Mouse (Mus musculus) midbrain, embryonic 16.5 days (tissue): ENCODE measurements around the gene Pold4. TPM values are rescaled to one million over a fixed set of nuclear protein-coding genes. Genes with fewer than 3 reads are reported as not detected.

ENCODE experiments used
- ATAC-seq: fragments of 200-750 bp; cut with Nextera tagmentation; 2 replicates; pipeline ENCODE4 v1.8.0; 2017; ENCODE audit warnings: moderate TSS enrichment
- H3K27ac ChIP-seq: fragments of 300-500 bp; sonication (generic); 2 replicates; pipeline ENCODE4 v1.5.1; 2014; ENCODE audit warnings: mild to moderate bottlenecking, low read length, mixed read lengths
- H3K27me3 ChIP-seq: fragments of 300-500 bp; sonication (generic); 2 replicates; pipeline ENCODE4 v1.6.1; 2014; ENCODE audit warnings: low read depth, low read length, mixed read lengths; ENCODE audit not compliant: control insufficient read depth, insufficient read depth
- H3K36me3 ChIP-seq: fragments of 300-500 bp; sonication (generic); 2 replicates; pipeline ENCODE4 v1.6.1; 2014; ENCODE audit warnings: mild to moderate bottlenecking, low read length, moderate library complexity, mixed read lengths; ENCODE audit not compliant: control insufficient read depth, insufficient read depth
- H3K4me1 ChIP-seq: fragments of 300-500 bp; sonication (generic); 2 replicates; pipeline ENCODE4 v1.6.1; 2014; ENCODE audit warnings: mild to moderate bottlenecking, low read length, mixed read lengths; ENCODE audit not compliant: control insufficient read depth, insufficient read depth
- H3K4me2 ChIP-seq: fragments of 300-500 bp; sonication (generic); 2 replicates; pipeline ENCODE4 v1.6.1; 2014; ENCODE audit warnings: mild to moderate bottlenecking, low read length, mixed read lengths
- H3K4me3 ChIP-seq: fragments of 300-500 bp; sonication (generic); 2 replicates; pipeline ENCODE4 v1.5.1; 2014; ENCODE audit warnings: low read depth, mild to moderate bottlenecking, low read length, moderate library complexity, mixed read lengths
- H3K9ac ChIP-seq: fragments of 300-500 bp; sonication (generic); 2 replicates; pipeline ENCODE4 v1.6.1; 2014; ENCODE audit warnings: low read depth, low read length, mixed read lengths
- H3K9me3 ChIP-seq: fragments of 300-500 bp; sonication (generic); replicated peaks from 2 replicates; pipeline ENCODE4 v1.6.1; 2014; ENCODE audit warnings: mild to moderate bottlenecking, low read length, mixed read lengths; ENCODE audit not compliant: control insufficient read depth, poor library complexity, severe bottlenecking
- WGBS: fragments of 180-500 bp; shearing (Covaris S2); extraction: QIAGEN DNeasy Blood & Tissue Kit; methylation state at CpG from one replicate; pipeline ENCODE4 v1.1.7; 2014; 5-methylcytosine and 5-hydroxymethylcytosine counted together
- polyA plus RNA-seq: library from polyadenylated mRNA; unstranded; fragments of >200 nt; fragmentation: Nextera tagmentation; extraction: Ambion mirVana; gene quantifications from 2 replicates; pipeline ENCODE4 v1.2.1, GENCODE M21; 2015

Pold4 gene
- polyA plus RNA-seq, 1 experiment from 2014 or later = 19.2 TPM

DNA sequence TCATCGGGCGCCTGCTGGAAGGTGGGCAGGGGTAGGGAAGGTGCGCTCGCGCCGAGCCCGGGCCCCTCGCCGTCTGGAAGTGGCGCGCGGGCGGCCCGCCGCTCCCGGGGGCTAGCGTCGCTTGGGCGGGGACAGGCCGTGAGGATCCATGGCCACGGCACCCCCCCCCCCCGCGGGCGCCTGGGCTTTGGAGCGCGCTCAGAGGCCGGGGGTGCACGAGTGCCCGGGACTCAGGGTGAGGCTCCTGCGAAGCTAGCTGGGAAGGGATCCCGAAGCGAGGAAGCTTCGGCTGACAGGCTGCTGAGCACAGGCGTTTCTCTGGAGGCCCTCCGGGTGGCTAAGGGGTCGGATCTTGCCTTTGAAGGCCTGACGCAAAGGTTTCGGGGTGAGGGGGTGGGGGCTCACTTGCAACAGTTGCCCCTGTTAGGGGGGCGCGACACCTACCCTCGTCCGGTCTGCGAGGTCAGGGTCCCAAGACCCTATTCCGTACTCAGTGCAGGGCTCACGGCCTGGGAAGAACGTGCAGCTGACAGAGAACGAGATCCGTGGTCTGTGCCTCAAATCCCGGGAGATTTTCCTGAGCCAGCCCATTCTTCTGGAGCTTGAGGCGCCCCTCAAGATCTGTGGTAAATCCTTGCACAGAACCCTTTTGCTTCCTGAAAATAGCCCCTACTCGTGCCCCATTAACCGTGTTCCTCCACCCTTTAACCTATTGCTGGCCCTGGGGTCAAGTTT, 39.3 kb upstream of the Pold4 start:
- Histone ChIP-seq H3K4me2 (peak overlapping the region; percentile 75), H3K9me3 (no peaks in the 10 kb centered on the region), H3K4me3 (peak overlapping the region; percentile 95), H3K4me1 (peaks cover 13% of the 10 kb centered on the region), H3K36me3 (peaks cover 20% of the 10 kb centered on the region), H3K27ac (peak overlapping the region; percentile 89), H3K27me3 (no peaks in the 10 kb centered on the region), H3K9ac (peak overlapping the region; percentile 98)
- peak; percentile 61 for ATAC-seq
- under 1% methylated on average over 46 of the region's 52 CpGs for WGBS

DNA sequence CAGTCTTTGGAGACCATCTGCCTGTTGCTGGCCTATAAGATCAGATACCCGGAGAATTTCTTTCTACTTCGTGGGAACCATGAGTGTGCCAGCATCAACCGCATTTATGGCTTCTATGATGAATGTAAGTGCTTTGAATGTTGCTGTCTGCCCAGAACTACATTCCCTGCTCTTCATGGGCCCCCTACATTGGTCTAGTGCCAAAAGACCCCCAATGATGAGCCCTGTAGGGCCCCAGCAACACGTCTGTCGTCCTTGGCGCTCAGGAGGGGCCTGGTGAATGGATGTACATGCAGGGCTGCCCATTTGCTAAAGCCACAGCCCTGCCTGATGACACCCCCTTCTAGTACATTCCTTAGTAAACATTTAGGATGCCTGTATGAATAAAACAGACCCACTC, 38.6 kb upstream of the Pold4 start:
- Histone ChIP-seq H3K4me2 (peak overlapping the region; percentile 75), H3K36me3 (peaks cover 20% of the 10 kb centered on the region), H3K27ac (no peak overlapping the region), H3K27me3 (no peaks in the 10 kb centered on the region), H3K9me3 (no peaks in the 10 kb centered on the region), H3K9ac (peak overlapping the region; percentile 98), H3K4me1 (peaks cover 13% of the 10 kb centered on the region), H3K4me3 (peak overlapping the region; percentile 95)
- 56% methylated on average over 6 of the region's 6 CpGs for WGBS
- ATAC-seq = no peak

DNA sequence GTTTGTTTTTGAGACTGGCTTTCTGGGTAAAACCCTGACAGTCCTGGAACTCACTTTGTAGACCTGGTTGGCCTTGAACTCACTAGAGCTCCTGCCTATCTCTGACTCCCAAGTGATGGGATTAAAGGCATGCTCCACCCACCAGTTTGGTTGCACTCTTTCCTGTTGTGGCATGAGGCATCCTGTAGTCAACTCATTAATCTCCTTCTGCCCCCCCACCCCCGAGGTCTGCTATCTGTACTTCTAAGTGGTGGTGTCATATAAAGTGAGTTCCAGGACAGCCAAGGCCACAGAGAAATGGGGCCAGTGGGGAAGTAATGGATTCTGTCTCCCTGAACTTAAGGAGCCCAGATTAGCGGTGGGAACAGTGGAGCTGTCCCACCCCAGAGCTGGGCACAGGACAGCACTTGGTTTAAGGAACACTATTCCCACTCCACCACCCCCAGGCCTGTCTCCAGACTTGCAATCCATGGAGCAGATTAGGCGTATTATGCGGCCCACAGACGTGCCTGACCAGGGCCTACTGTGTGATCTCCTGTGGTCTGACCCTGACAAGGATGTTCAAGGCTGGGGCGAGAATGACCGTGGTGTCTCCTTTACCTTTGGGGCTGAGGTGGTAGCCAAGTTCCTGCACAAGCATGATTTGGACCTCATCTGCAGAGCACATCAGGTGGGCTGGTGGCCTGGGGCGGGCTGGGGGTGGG, 37.5 kb upstream of the Pold4 start:
- WGBS = 91% methylated on average over 8 of the region's 8 CpGs
- Histone ChIP-seq H3K27ac (no peak overlapping the region), H3K4me1 (peaks cover 13% of the 10 kb centered on the region), H3K9me3 (no peaks in the 10 kb centered on the region), H3K4me3 (no peak overlapping the region), H3K27me3 (no peaks in the 10 kb centered on the region), H3K9ac (no peak overlapping the region), H3K36me3 (peaks cover 20% of the 10 kb centered on the region), H3K4me2 (no peak overlapping the region)
- ATAC-seq = no peak

DNA sequence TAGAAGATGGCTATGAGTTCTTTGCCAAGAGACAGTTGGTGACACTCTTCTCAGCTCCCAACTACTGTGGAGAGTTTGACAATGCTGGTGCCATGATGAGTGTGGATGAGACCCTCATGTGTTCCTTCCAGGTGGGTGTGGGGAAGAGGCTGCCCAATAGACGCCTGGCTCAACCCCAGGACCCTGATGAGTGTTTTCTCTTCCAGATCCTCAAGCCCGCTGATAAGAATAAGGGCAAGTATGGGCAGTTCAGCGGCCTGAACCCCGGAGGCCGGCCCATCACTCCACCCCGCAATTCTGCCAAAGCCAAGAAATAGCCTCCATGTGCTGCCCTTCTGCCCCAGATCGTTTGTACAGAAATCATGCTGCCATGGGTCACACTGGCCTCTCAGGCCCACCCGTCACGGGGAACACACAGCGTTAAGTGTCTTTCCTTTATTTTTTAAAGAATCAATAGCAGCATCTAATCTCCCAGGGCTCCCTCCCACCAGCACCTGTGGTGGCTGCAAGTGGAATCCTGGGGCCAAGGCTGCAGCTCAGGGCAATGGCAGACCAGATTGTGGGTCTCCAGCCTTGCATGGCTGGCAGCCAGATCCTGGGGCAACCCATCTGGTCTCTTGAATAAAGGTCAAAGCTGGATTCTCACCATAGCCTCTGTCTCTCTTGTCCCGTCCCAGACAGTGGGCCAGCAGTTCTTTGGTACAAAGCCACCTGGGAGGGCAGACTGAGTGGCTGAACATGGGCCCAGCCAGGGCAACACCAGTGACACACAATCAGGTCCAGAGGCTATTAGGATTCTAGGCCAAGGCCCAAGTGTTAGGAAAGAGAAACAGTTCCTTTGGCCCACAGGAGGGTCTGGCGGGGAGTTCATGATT, 36.7 kb upstream of the Pold4 start:
- ATAC-seq = no peak
- peaks cover 14% of the 10 kb centered on the region for H3K4me1 ChIP-seq
- no peak overlapping the region for H3K27ac ChIP-seq
- H3K4me2 ChIP-seq = no peak overlapping the region
- H3K9ac ChIP-seq = no peak overlapping the region
- 79% methylated on average over 12 of the region's 12 CpGs for WGBS
- no peaks in the 10 kb centered on the region for H3K27me3 ChIP-seq
- no peak overlapping the region for H3K4me3 ChIP-seq
- peaks cover 20% of the 10 kb centered on the region for H3K36me3 ChIP-seq
- H3K9me3 ChIP-seq = no peaks in the 10 kb centered on the region

DNA sequence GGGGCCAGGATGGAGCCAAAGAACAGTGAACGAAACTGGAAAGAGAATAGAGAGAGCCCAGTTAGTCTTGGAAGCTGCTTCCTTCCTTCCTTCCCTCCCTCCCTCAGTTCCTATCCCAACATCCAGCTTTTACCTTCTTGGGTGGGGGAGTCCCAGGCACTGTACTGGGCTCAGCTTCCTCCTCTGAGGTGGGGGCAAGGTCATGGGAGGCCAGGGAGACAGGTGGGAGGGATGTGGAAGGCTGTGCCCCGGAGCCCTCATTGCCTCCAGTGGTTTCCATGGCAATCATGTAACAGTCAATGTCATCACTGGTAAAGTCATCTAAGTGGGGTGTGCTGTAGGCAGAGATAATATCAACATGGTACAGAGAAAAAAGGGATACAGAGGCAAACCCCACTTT, 35.7 kb upstream of the Pold4 start:
- Histone ChIP-seq H3K4me3 (no peak overlapping the region), H3K36me3 (peaks cover 20% of the 10 kb centered on the region), H3K27ac (no peak overlapping the region), H3K9ac (no peak overlapping the region), H3K27me3 (no peaks in the 10 kb centered on the region), H3K4me1 (peaks cover 25% of the 10 kb centered on the region), H3K9me3 (no peaks in the 10 kb centered on the region), H3K4me2 (no peak overlapping the region)
- WGBS = 81% methylated on average over 2 of the region's 2 CpGs
- ATAC-seq = no peak

DNA sequence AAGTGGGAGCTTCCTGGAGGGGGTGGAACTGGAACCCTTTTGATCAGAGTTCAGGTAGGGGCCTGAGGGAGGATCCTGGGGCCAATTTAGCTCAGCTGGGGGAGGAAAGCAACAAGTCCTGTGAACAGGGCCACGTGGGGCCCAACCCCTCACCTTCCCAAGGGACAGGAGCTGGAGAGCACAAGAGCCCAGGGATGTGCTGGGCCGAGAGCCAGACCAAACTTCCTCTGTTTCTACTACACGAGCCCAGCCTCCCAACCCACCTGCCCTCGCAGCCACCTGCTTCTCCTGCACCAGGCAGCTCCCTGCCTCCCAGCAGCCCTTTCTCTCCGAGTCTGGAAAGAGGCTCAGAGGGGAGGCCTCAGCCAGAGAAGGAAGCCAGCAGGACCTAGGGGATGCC, 35.2 kb upstream of the Pold4 start:
- H3K27ac ChIP-seq = no peak overlapping the region
- no peak overlapping the region for H3K4me3 ChIP-seq
- WGBS = 68% methylated on average over 5 of the region's 5 CpGs
- no peak overlapping the region for H3K4me2 ChIP-seq
- H3K9ac ChIP-seq = no peak overlapping the region
- no peaks in the 10 kb centered on the region for H3K9me3 ChIP-seq
- H3K36me3 ChIP-seq = peaks cover 20% of the 10 kb centered on the region
- peaks cover 24% of the 10 kb centered on the region for H3K4me1 ChIP-seq
- no peaks in the 10 kb centered on the region for H3K27me3 ChIP-seq
- no peak for ATAC-seq

DNA sequence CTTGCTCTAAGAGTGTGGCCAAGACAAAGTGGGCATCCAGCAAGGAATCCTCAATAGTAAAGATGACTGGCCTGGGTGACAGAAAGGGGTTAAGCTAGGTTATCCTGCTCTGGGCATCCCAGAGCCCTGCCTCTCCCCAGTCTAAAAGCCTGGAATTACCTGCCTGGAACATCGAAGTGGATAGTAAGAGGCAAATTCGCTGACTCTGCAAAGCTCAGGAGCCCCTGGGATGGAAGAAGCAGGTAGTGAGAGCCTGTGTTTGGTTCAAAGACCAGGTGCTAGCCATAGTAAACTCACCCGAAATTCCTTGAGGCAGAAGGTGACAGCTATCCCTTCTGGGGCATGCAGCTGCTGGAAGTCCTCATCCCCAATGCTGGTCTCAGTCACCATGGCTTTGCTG, 34.5 kb upstream of the Pold4 start:
- WGBS = 66% methylated on average over 3 of the region's 3 CpGs
- H3K4me2 ChIP-seq = no peak overlapping the region
- ATAC-seq = no peak
- no peaks in the 10 kb centered on the region for H3K9me3 ChIP-seq
- no peak overlapping the region for H3K27ac ChIP-seq
- no peak overlapping the region for H3K4me3 ChIP-seq
- no peaks in the 10 kb centered on the region for H3K27me3 ChIP-seq
- H3K9ac ChIP-seq = no peak overlapping the region
- H3K36me3 ChIP-seq = peaks cover 20% of the 10 kb centered on the region
- peaks cover 28% of the 10 kb centered on the region for H3K4me1 ChIP-seq

DNA sequence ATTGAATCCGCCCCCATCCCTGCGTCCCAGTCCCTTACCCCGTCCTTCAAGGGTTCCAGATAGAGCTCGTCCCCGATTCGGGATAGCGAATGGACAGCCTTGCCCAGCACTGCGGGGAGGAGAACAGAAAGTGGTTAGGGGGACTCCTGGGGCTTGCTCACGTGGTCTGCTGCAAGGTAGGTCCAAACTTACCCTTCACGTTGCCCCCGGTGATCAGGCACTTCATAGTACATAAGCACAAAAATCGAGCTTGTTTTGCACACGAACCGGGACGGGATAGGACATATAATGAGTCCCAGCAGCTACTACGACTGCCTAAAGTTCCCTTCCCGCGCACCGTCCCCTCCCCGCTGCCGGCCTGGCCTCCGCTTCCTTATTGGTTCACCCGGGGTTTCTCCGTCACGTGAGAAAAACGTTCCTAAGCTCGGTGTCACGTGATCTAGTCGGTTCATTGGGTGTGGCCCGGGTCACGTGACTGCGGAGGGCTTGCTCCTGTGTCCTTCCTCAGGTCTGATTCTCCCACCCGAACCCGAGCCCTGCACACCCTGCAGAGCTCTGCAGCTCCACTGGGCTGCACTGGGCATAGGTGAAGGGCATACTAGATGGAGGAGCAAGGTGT, 30.3 kb upstream of the Pold4 start, which contains the start of gene Rad9a:
Gene Rad9a, minus strand, starts transcription at position 372 of the 619 bp plus-strand sequence.
- Histone ChIP-seq H3K4me2 (peak within 1 kb of the TSS; percentile 97), H3K4me1 (peaks cover 23% of the 10 kb centered on the region), H3K4me3 (peak within 1 kb of the TSS; percentile 57), H3K27ac (peak within 1 kb of the TSS; percentile 70; the same call in 1 of the 2 replicates), H3K9me3 (no peaks in the 10 kb centered on the region), H3K9ac (peak within 1 kb of the TSS; percentile 85), H3K36me3 (peaks cover 7% of the 10 kb centered on the region; the same call in 1 of the 2 replicates), H3K27me3 (peaks cover 2% of the 10 kb centered on the region)
- WGBS = under 1% methylated on average over 34 of the region's 34 CpGs
- ATAC-seq = peak; percentile 88
